Mouse (Mus musculus): ENCODE data around the gene Rbfox1.
A peak's percentile ranks its signal among the peaks of the same experiment; 100 is the strongest.

DNA sequence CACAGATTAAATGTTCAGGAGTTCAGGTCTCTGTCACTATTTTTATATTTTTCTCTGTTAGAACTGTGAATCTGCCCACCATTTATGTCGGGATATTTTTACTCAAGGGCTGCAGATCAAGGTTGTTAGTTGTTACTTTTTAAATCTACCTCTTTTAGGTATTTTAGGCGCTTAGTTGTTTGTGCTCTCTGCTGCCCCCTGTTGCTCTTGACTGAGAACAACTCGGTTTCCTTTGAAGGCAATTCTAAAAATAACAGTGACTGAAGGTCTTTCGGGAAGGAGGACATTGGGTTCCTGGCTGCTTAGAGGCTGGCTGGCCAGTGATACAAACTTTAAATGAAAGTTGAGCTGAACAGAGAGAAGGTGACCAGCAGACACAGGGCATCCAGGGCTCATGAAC, 54.9 kb downstream of the Rbfox1 start:
- no peak for TF ChIP-seq EP300 (IDR thresholded peaks at IDR 0.05; ENCODE audit: insufficient read depth, low read depth, low read length)
- peak; percentile 68 for TF ChIP-seq CTCF (IDR thresholded peaks at IDR 0.05)
